Mouse (Mus musculus): Measurements from ENCODE around the gene Pprc1.

Pprc1 gene

GRCm38 (mm10) chr19:46078535-46078934 is 33.8 kb downstream of the Pprc1 start:
- peak overlapping the region; percentile 65 for H3K4me3 ChIP-seq (replicated peaks; ENCODE audit: low read length)
- H3K4me1 ChIP-seq (replicated peaks; ENCODE audit: low read depth, low read length), result peaks cover 80% of the 10 kb centered on the region
- no peaks in the 10 kb centered on the region for H3K27me3 ChIP-seq (ENCODE audit: insufficient read depth, low read length)
- H3K9me3 ChIP-seq (ENCODE audit: low read length), result no peaks in the 10 kb centered on the region
- H3K36me3 ChIP-seq (ENCODE audit: insufficient read depth, low read length), result peaks cover 77% of the 10 kb centered on the region
- no peak for TF ChIP-seq NANOG (IDR thresholded peaks at IDR 0.05; ENCODE audit: borderline replicate concordance, low read length)
- no peak for TF ChIP-seq CTCF (conservative IDR thresholded peaks at IDR 0.05; ENCODE audit: low read length)
- no peak for TF ChIP-seq POU5F1 (IDR thresholded peaks at IDR 0.05; ENCODE audit: borderline replicate concordance, low read length)

- Histone ChIP-seq H3K36me3 (ENCODE audit: insufficient read depth, low read length) (peaks cover 66% of the 10 kb centered on the region), H3K4me1 (replicated peaks; ENCODE audit: low read depth, low read length) (peaks cover 55% of the 10 kb centered on the region), H3K4me3 (replicated peaks; ENCODE audit: low read length) (no peak overlapping the region), H3K9me3 (ENCODE audit: low read length) (no peaks in the 10 kb centered on the region), H3K27me3 (ENCODE audit: insufficient read depth, low read length) (no peaks in the 10 kb centered on the region)
- TF ChIP-seq NANOG (IDR thresholded peaks at IDR 0.05; ENCODE audit: borderline replicate concordance, low read length) (no peak), POU5F1 (IDR thresholded peaks at IDR 0.05; ENCODE audit: borderline replicate concordance, low read length) (no peak), CTCF (conservative IDR thresholded peaks at IDR 0.05; ENCODE audit: low read length) (no peak)
Observed at GRCm38 (mm10) chr19:46085185-46085584, 40.5 kb downstream of the Pprc1 start.

- Histone ChIP-seq H3K4me3 (replicated peaks; ENCODE audit: low read length) (no peak overlapping the region), H3K9me3 (ENCODE audit: low read length) (no peaks in the 10 kb centered on the region), H3K36me3 (ENCODE audit: insufficient read depth, low read length) (peaks cover 55% of the 10 kb centered on the region), H3K27me3 (ENCODE audit: insufficient read depth, low read length) (no peaks in the 10 kb centered on the region), H3K4me1 (replicated peaks; ENCODE audit: low read depth, low read length) (peaks cover 47% of the 10 kb centered on the region)
- TF ChIP-seq CTCF (conservative IDR thresholded peaks at IDR 0.05; ENCODE audit: low read length) (peak; percentile 95), POU5F1 (IDR thresholded peaks at IDR 0.05; ENCODE audit: borderline replicate concordance, low read length) (no peak)
Observed at GRCm38 (mm10) chr19:46086337-46086736, 41.7 kb downstream of the Pprc1 start.

DNA sequence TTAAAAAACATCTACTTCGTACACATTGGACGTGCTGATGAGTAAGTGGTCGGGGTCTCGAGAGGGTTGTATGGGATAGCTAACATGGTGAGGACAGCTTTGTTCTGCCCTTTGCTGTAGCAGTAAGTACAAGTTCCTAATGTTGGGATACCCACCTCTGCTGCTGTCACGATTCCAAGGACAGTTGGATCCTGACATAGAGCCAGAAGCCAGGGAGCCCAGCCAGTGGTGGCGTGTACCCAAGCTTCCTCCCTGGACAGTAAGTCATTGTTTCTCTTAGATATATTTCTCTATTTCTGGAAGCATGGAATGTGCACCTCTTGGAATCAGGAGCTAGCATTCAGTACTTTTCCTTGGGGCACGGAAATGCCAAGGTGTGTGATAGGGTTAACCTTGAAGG is 43.2 kb downstream of the Pprc1 start:
- Histone ChIP-seq H3K4me1 (replicated peaks; ENCODE audit: low read depth, low read length) (peaks cover 34% of the 10 kb centered on the region), H3K27me3 (ENCODE audit: insufficient read depth, low read length) (no peaks in the 10 kb centered on the region), H3K9me3 (ENCODE audit: low read length) (no peaks in the 10 kb centered on the region), H3K4me3 (replicated peaks; ENCODE audit: low read length) (no peak overlapping the region), H3K36me3 (ENCODE audit: insufficient read depth, low read length) (peaks cover 40% of the 10 kb centered on the region)
- no peak for TF ChIP-seq CTCF (conservative IDR thresholded peaks at IDR 0.05; ENCODE audit: low read length)
- no peak for TF ChIP-seq POU5F1 (IDR thresholded peaks at IDR 0.05; ENCODE audit: borderline replicate concordance, low read length)
- no peak for TF ChIP-seq NANOG (IDR thresholded peaks at IDR 0.05; ENCODE audit: borderline replicate concordance, low read length)

GRCm38 (mm10) chr19:46091641-46092040 is 47.0 kb downstream of the Pprc1 start:
- H3K4me1 ChIP-seq (replicated peaks; ENCODE audit: low read depth, low read length), result peaks cover 11% of the 10 kb centered on the region; the same call in 1 of the 2 replicates
- peaks cover 3% of the 10 kb centered on the region; the same call in 1 of the 2 replicates for H3K9me3 ChIP-seq (ENCODE audit: low read length)
- peaks cover 6% of the 10 kb centered on the region for H3K36me3 ChIP-seq (ENCODE audit: insufficient read depth, low read length)
- no peak overlapping the region for H3K4me3 ChIP-seq (replicated peaks; ENCODE audit: low read length)
- no peaks in the 10 kb centered on the region for H3K27me3 ChIP-seq (ENCODE audit: insufficient read depth, low read length)
- TF ChIP-seq CTCF (conservative IDR thresholded peaks at IDR 0.05; ENCODE audit: low read length) (no peak), NANOG (IDR thresholded peaks at IDR 0.05; ENCODE audit: borderline replicate concordance, low read length) (no peak), POU5F1 (IDR thresholded peaks at IDR 0.05; ENCODE audit: borderline replicate concordance, low read length) (no peak)

DNA sequence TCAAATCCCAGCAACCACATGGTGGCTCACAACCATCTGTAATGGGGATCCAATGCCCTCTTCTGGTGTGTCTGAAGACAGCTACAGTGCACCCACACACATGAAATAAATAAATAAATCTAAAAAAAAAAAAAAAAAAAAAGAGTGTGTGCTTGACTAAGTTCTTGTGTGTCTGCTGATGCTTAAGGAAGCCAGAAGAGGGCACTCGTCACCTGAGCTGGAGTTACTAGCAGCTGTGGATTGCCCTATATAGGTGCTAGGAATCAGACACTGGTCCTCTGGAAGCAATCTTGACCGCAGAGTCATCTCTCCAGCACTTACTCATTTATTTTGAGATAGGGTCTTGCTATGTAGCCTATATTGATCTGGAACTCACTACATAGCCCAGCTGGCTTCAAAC is 49.5 kb downstream of the Pprc1 start:
- Histone ChIP-seq H3K9me3 (ENCODE audit: low read length) (peaks cover 10% of the 10 kb centered on the region), H3K36me3 (ENCODE audit: insufficient read depth, low read length) (no peaks in the 10 kb centered on the region), H3K4me1 (replicated peaks; ENCODE audit: low read depth, low read length) (peaks cover 7% of the 10 kb centered on the region; the same call in 1 of the 2 replicates), H3K4me3 (replicated peaks; ENCODE audit: low read length) (no peak overlapping the region), H3K27me3 (ENCODE audit: insufficient read depth, low read length) (no peaks in the 10 kb centered on the region)
- TF ChIP-seq POU5F1 (IDR thresholded peaks at IDR 0.05; ENCODE audit: borderline replicate concordance, low read length) (no peak), CTCF (conservative IDR thresholded peaks at IDR 0.05; ENCODE audit: low read length) (no peak), NANOG (IDR thresholded peaks at IDR 0.05; ENCODE audit: borderline replicate concordance, low read length) (no peak)

GRCm38 (mm10) chr19:46095291-46095690 is 50.6 kb downstream of the Pprc1 start:
- Histone ChIP-seq H3K4me3 (replicated peaks; ENCODE audit: low read length) (no peak overlapping the region), H3K9me3 (ENCODE audit: low read length) (peaks cover 20% of the 10 kb centered on the region), H3K36me3 (ENCODE audit: insufficient read depth, low read length) (no peaks in the 10 kb centered on the region), H3K4me1 (replicated peaks; ENCODE audit: low read depth, low read length) (0 out of 2 replicates have a peak, but pooled peaks cover 4% of the 10 kb centered on the region), H3K27me3 (ENCODE audit: insufficient read depth, low read length) (no peaks in the 10 kb centered on the region)
- TF ChIP-seq NANOG (IDR thresholded peaks at IDR 0.05; ENCODE audit: borderline replicate concordance, low read length) (no peak), POU5F1 (IDR thresholded peaks at IDR 0.05; ENCODE audit: borderline replicate concordance, low read length) (no peak), CTCF (conservative IDR thresholded peaks at IDR 0.05; ENCODE audit: low read length) (no peak)

- H3K36me3 ChIP-seq (ENCODE audit: insufficient read depth, low read length), result no peaks in the 10 kb centered on the region
Observed at GRCm38 (mm10) chr19:46096396-46096795, 51.7 kb downstream of the Pprc1 start.

DNA sequence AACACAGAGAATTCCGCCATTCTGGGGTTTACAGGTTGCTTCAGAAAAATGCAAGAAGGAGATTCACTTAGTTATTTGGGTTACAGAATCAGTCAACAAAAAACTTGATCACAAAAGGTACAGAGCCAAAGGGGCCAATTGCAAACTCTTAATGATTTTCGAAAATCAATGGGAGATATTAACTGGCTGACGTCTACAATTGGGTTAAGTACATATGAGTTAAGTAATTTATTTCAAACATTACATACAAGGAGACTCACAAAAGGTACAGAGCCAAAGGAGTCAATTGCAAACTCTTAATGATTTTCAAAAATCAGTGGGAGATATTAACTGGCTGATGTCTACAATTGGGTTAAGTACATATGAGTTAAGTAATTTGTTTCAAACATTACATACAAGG is 54.9 kb downstream of the Pprc1 start:
- peaks cover 23% of the 10 kb centered on the region for H3K9me3 ChIP-seq (ENCODE audit: low read length)
- TF ChIP-seq POU5F1 (IDR thresholded peaks at IDR 0.05; ENCODE audit: borderline replicate concordance, low read length), result no peak
- no peaks in the 10 kb centered on the region for H3K27me3 ChIP-seq (ENCODE audit: insufficient read depth, low read length)
- H3K36me3 ChIP-seq (ENCODE audit: insufficient read depth, low read length), result no peaks in the 10 kb centered on the region
- no peaks in the 10 kb centered on the region for H3K4me1 ChIP-seq (replicated peaks; ENCODE audit: low read depth, low read length)
- H3K4me3 ChIP-seq (replicated peaks; ENCODE audit: low read length), result no peak overlapping the region

More at GRCm38 (mm10) chr19:46096396-46096795, 51.7 kb downstream of the Pprc1 start:
- TF ChIP-seq POU5F1 (IDR thresholded peaks at IDR 0.05; ENCODE audit: borderline replicate concordance, low read length) (no peak), CTCF (conservative IDR thresholded peaks at IDR 0.05; ENCODE audit: low read length) (no peak), NANOG (IDR thresholded peaks at IDR 0.05; ENCODE audit: borderline replicate concordance, low read length) (no peak)
- Histone ChIP-seq H3K4me3 (replicated peaks; ENCODE audit: low read length) (no peak overlapping the region), H3K9me3 (ENCODE audit: low read length) (peaks cover 26% of the 10 kb centered on the region), H3K27me3 (ENCODE audit: insufficient read depth, low read length) (no peaks in the 10 kb centered on the region), H3K4me1 (replicated peaks; ENCODE audit: low read depth, low read length) (0 out of 2 replicates have a peak, but pooled peaks cover 4% of the 10 kb centered on the region)

All from E14TG2a.4 (cell line).